Mouse (Mus musculus) neural tube, embryonic 13.5 days (tissue): Measurements from ENCODE around the gene Gdap1l1. TPM values are rescaled to one million over a fixed set of nuclear protein-coding genes. Genes with fewer than 3 reads are reported as not detected.
A peak's percentile ranks its signal among the peaks of the same experiment; 100 is the strongest.

Source experiments
- ATAC-seq: fragments of 200-750 bp; cut with Nextera tagmentation; 2 replicates; pipeline ENCODE4 v1.8.0; 2017; ENCODE audit warnings: low read depth, mild to moderate bottlenecking, moderate TSS enrichment, moderate library complexity
- H3K27ac ChIP-seq: fragments of 300-500 bp; sonication (generic); replicated peaks from 2 replicates; pipeline ENCODE4 v1.5.1; 2015; ENCODE audit warnings: moderate library complexity, mild to moderate bottlenecking, inconsistent platforms
- H3K27me3 ChIP-seq: fragments of 300-500 bp; sonication (generic); 2 replicates; pipeline ENCODE4 v1.6.1; 2015; ENCODE audit warnings: mild to moderate bottlenecking, inconsistent platforms
- H3K36me3 ChIP-seq: fragments of 300-500 bp; sonication (generic); 2 replicates; pipeline ENCODE4 v1.6.1; 2015; ENCODE audit warnings: mild to moderate bottlenecking, inconsistent platforms
- H3K4me1 ChIP-seq: fragments of 300-500 bp; sonication (generic); replicated peaks from 2 replicates; pipeline ENCODE4 v1.6.1; 2015; ENCODE audit warnings: inconsistent platforms
- H3K4me2 ChIP-seq: fragments of 300-500 bp; sonication (generic); 2 replicates; pipeline ENCODE4 v1.6.1; 2015; ENCODE audit warnings: inconsistent platforms, mild to moderate bottlenecking, moderate library complexity
- H3K4me3 ChIP-seq: fragments of 300-500 bp; sonication (generic); 2 replicates; pipeline ENCODE4 v1.5.1; 2015; ENCODE audit warnings: mild to moderate bottlenecking, inconsistent platforms
- H3K9ac ChIP-seq: fragments of 300-500 bp; sonication (generic); 2 replicates; pipeline ENCODE4 v1.6.1; 2015; ENCODE audit warnings: moderate library complexity, mild to moderate bottlenecking, inconsistent platforms
- H3K9me3 ChIP-seq: fragments of 300-500 bp; sonication (generic); 2 replicates; pipeline ENCODE4 v1.6.1; 2016; ENCODE audit warnings: inconsistent platforms
- WGBS: fragments of 180-500 bp; shearing (Covaris S2); methylation state at CpG from one replicate; pipeline ENCODE4 v1.1.7; 2015; 5-methylcytosine and 5-hydroxymethylcytosine counted together
- polyA plus RNA-seq: library from polyadenylated mRNA; unstranded; fragments of >200 nt; fragmentation: Nextera tagmentation; extraction: Ambion mirVana; gene quantifications from 2 replicates; pipeline ENCODE4 v1.2.1, GENCODE M21; 2015

Gene Gdap1l1
- polyA plus RNA-seq, 1 experiment from 2014 or later: 117 TPM

- Histone ChIP-seq H3K4me3 (no peak overlapping the region), H3K9ac (no peak overlapping the region), H3K36me3 (no peaks in the 10 kb centered on the region), H3K4me2 (no peak overlapping the region), H3K27me3 (no peaks in the 10 kb centered on the region), H3K27ac (no peak overlapping the region), H3K9me3 (no peaks in the 10 kb centered on the region), H3K4me1 (no peaks in the 10 kb centered on the region)
- WGBS: 83% methylated on average over 9 of the region's 9 CpGs
- ATAC-seq: no peak
Measured at GRCm38 (mm10) chr2:163431289-163431688, 7.0 kb upstream of the Gdap1l1 start.

GRCm38 (mm10) chr2:163433971-163434370, 4.3 kb upstream of the Gdap1l1 start:
- H3K27me3 ChIP-seq: no peaks in the 10 kb centered on the region
- H3K36me3 ChIP-seq: no peaks in the 10 kb centered on the region
- H3K27ac ChIP-seq: no peak overlapping the region
- no peaks in the 10 kb centered on the region for H3K9me3 ChIP-seq
- WGBS: 23% methylated on average over 4 of the region's 4 CpGs
- no peak overlapping the region for H3K4me2 ChIP-seq
- H3K4me3 ChIP-seq: no peak overlapping the region
- peaks cover 8% of the 10 kb centered on the region for H3K4me1 ChIP-seq
- no peak overlapping the region for H3K9ac ChIP-seq
- no peak for ATAC-seq

- Histone ChIP-seq H3K27me3 (no peaks in the 10 kb centered on the region), H3K9me3 (no peaks in the 10 kb centered on the region), H3K9ac (peak overlapping the region; percentile 90), H3K4me2 (peak overlapping the region; percentile 82), H3K4me3 (peak overlapping the region; percentile 78), H3K4me1 (peaks cover 33% of the 10 kb centered on the region), H3K27ac (peak overlapping the region; percentile 90), H3K36me3 (peaks cover 5% of the 10 kb centered on the region; the same call in 1 of the 2 replicates)
- 38% methylated on average over 4 of the region's 4 CpGs for WGBS
- ATAC-seq: peak; percentile 41; the same call in 1 of the 2 replicates
Measured at GRCm38 (mm10) chr2:163437800-163438199, 476 bp upstream of the Gdap1l1 start.

- WGBS: 1% methylated on average over 30 of the region's 30 CpGs
- ATAC-seq: peak; percentile 59
Measured at GRCm38 (mm10) chr2:163438619-163439451, 559 bp downstream of the Gdap1l1 start.

GRCm38 (mm10) chr2:163439488-163439887, 1.2 kb downstream of the Gdap1l1 start:
- 0 out of 2 replicates have a peak overlapping the region, but pooled peaks have one; percentile 90 for H3K27ac ChIP-seq
- peak overlapping the region; percentile 82 for H3K4me2 ChIP-seq
- peaks cover 33% of the 10 kb centered on the region for H3K4me1 ChIP-seq
- no peaks in the 10 kb centered on the region for H3K9me3 ChIP-seq
- no peaks in the 10 kb centered on the region for H3K27me3 ChIP-seq
- H3K4me3 ChIP-seq: peak overlapping the region; percentile 78
- 77% methylated on average over 1 of the region's 1 CpGs for WGBS
- ATAC-seq: no peak
- peaks cover 9% of the 10 kb centered on the region; the same call in 1 of the 2 replicates for H3K36me3 ChIP-seq
- H3K9ac ChIP-seq: peak overlapping the region; percentile 90

More at GRCm38 (mm10) chr2:163438619-163439451, 559 bp downstream of the Gdap1l1 start:
- Histone ChIP-seq H3K4me2 (peak overlapping the region; percentile 82), H3K9ac (peak overlapping the region; percentile 90), H3K4me1 (peaks cover 33% of the 10 kb centered on the region), H3K27ac (peak overlapping the region; percentile 90), H3K36me3 (peaks cover 9% of the 10 kb centered on the region; the same call in 1 of the 2 replicates), H3K27me3 (no peaks in the 10 kb centered on the region), H3K4me3 (peak overlapping the region; percentile 78), H3K9me3 (no peaks in the 10 kb centered on the region)

- Histone ChIP-seq H3K4me1 (peaks cover 25% of the 10 kb centered on the region), H3K9me3 (no peaks in the 10 kb centered on the region), H3K36me3 (peaks cover 37% of the 10 kb centered on the region), H3K4me3 (no peak overlapping the region), H3K9ac (no peak overlapping the region), H3K4me2 (no peak overlapping the region), H3K27me3 (no peaks in the 10 kb centered on the region), H3K27ac (no peak overlapping the region)
- no peak for ATAC-seq
- WGBS: 73% methylated on average over 6 of the region's 6 CpGs
Measured at GRCm38 (mm10) chr2:163443543-163443942, 5.3 kb downstream of the Gdap1l1 start.

- Histone ChIP-seq H3K4me2 (no peak overlapping the region), H3K4me1 (peaks cover 25% of the 10 kb centered on the region), H3K27me3 (no peaks in the 10 kb centered on the region), H3K9me3 (no peaks in the 10 kb centered on the region), H3K4me3 (no peak overlapping the region), H3K36me3 (peaks cover 42% of the 10 kb centered on the region), H3K27ac (no peak overlapping the region), H3K9ac (no peak overlapping the region)
- ATAC-seq: no peak
- WGBS: 75% methylated on average over 7 of the region's 7 CpGs
Measured at GRCm38 (mm10) chr2:163444017-163444416, 5.7 kb downstream of the Gdap1l1 start.

GRCm38 (mm10) chr2:163447375-163447774, 9.1 kb downstream of the Gdap1l1 start:
- ATAC-seq: no peak
- 91% methylated on average over 12 of the region's 12 CpGs for WGBS
- Histone ChIP-seq H3K9ac (no peak overlapping the region), H3K4me2 (no peak overlapping the region), H3K27ac (no peak overlapping the region), H3K4me1 (no peaks in the 10 kb centered on the region; the same call in 1 of the 2 replicates), H3K36me3 (peaks cover 71% of the 10 kb centered on the region), H3K9me3 (no peaks in the 10 kb centered on the region), H3K4me3 (no peak overlapping the region), H3K27me3 (no peaks in the 10 kb centered on the region)

- no peaks in the 10 kb centered on the region for H3K9me3 ChIP-seq
- no peak overlapping the region for H3K4me2 ChIP-seq
- no peak overlapping the region for H3K4me3 ChIP-seq
- WGBS: 69% methylated on average over 3 of the region's 3 CpGs
- H3K36me3 ChIP-seq: peaks cover 82% of the 10 kb centered on the region
- no peaks in the 10 kb centered on the region for H3K27me3 ChIP-seq
- no peak overlapping the region for H3K9ac ChIP-seq
- no peaks in the 10 kb centered on the region for H3K4me1 ChIP-seq
- no peak overlapping the region for H3K27ac ChIP-seq
- ATAC-seq: no peak
Measured at GRCm38 (mm10) chr2:163449276-163449675, 11.0 kb downstream of the Gdap1l1 start.

GRCm38 (mm10) chr2:163450668-163451295, 12.5 kb downstream of the Gdap1l1 start:
- H3K4me3 ChIP-seq: no peak overlapping the region
- H3K36me3 ChIP-seq: peaks cover 96% of the 10 kb centered on the region
- peak; percentile 33; the same call in 1 of the 2 replicates for ATAC-seq
- no peaks in the 10 kb centered on the region for H3K4me1 ChIP-seq
- 69% methylated on average over 6 of the region's 6 CpGs for WGBS
- no peaks in the 10 kb centered on the region for H3K27me3 ChIP-seq
- H3K9me3 ChIP-seq: no peaks in the 10 kb centered on the region
- H3K9ac ChIP-seq: no peak overlapping the region
- H3K4me2 ChIP-seq: no peak overlapping the region
- H3K27ac ChIP-seq: no peak overlapping the region

- Histone ChIP-seq H3K4me3 (no peak overlapping the region), H3K4me1 (no peaks in the 10 kb centered on the region), H3K9me3 (no peaks in the 10 kb centered on the region), H3K9ac (no peak overlapping the region), H3K36me3 (peaks cover 77% of the 10 kb centered on the region), H3K27me3 (no peaks in the 10 kb centered on the region), H3K4me2 (no peak overlapping the region), H3K27ac (no peak overlapping the region)
- WGBS: 89% methylated on average over 6 of the region's 6 CpGs
- no peak for ATAC-seq
Measured at GRCm38 (mm10) chr2:163452738-163453137, 14.5 kb downstream of the Gdap1l1 start.

- WGBS: 91% methylated on average over 13 of the region's 13 CpGs
- H3K27me3 ChIP-seq: peaks cover 3% of the 10 kb centered on the region; the same call in 1 of the 2 replicates
- H3K36me3 ChIP-seq: peaks cover 71% of the 10 kb centered on the region
- H3K4me3 ChIP-seq: no peak overlapping the region
- no peak overlapping the region for H3K27ac ChIP-seq
- H3K9me3 ChIP-seq: no peaks in the 10 kb centered on the region
- no peak overlapping the region for H3K9ac ChIP-seq
- no peak for ATAC-seq
- H3K4me2 ChIP-seq: no peak overlapping the region
- peaks cover 2% of the 10 kb centered on the region; the same call in 1 of the 2 replicates for H3K4me1 ChIP-seq
Measured at GRCm38 (mm10) chr2:163453378-163453777, 15.1 kb downstream of the Gdap1l1 start.
